Mouse (Mus musculus) small intestine, adult 2 months (tissue): ENCODE measurements around the gene Cnksr1.

Experiments
- CTCF ChIP-seq: fragments of 200-500 bp; IDR thresholded peaks from 2 replicates; pipeline ENCODE4 v1.5.1; 2012; ENCODE audit warnings: low read depth, mild to moderate bottlenecking, control low read depth, inconsistent platforms, low read length, moderate library complexity, mixed read lengths; ENCODE audit not compliant: insufficient replicate concordance, insufficient read length; ENCODE audit errors: extremely low read depth
- POLR2A ChIP-seq: fragments of 200-500 bp; IDR thresholded peaks from 2 replicates; pipeline ENCODE4 v1.6.1; 2012; ENCODE audit warnings: low read depth, mild to moderate bottlenecking, control low read depth, inconsistent platforms, low read length, moderate library complexity

DNA sequence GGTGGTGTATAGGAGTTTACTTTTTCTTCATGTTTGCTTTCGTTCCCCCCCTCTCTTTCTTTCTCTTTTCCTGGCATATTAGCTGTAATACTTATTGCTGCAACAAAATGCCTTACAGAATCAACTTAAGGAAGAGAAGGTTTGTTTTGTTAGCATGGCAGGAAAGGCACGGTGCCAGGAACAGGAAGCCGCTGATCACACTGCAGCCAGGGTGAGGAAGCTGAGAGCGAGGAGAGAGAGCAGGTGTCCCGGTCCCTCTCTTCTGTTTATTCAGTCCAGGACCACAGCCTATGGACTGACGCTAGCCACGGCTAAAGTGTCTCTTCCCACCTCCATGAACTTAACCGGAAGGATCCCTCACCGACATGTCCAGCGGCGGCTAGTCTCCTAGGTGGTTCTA is 20.2 kb upstream of the Cnksr1 start:
- TF ChIP-seq CTCF: no peak
- TF ChIP-seq POLR2A: no peak
